Mouse (Mus musculus): ENCODE measurements around the gene Olfr618. TPM values are rescaled to one million over a fixed set of nuclear protein-coding genes. Genes with fewer than 3 reads are reported as not detected.

The Olfr618 gene
- not detected in 2 replicates for polyA plus RNA-seq (2015; fragmentation: Nextera tagmentation; extraction: Ambion mirVana)

GRCm38 (mm10) chr7:103589803-103590202 lies at the start of gene Olfr618:
Gene Olfr618, plus strand, starts transcription at chr7:103590103.

GRCm38 (mm10) chr7:103542617-103543016 lies 47.3 kb upstream of the Olfr618 start, which contains the start of gene Olfr612:
Gene Olfr612, minus strand, starts transcription at chr7:103542717.

GRCm38 (mm10) chr7:103547774-103548173 lies 42.1 kb upstream of the Olfr618 start, which contains the start of gene Olfr613:
Gene Olfr613, plus strand, starts transcription at chr7:103548074.

GRCm38 (mm10) chr7:103555779-103556178 lies 34.1 kb upstream of the Olfr618 start, which contains the start of gene Olfr615:
Gene Olfr615, plus strand, starts transcription at chr7:103556079.

GRCm38 (mm10) chr7:103569043-103569442 lies 20.9 kb upstream of the Olfr618 start, which contains the start of gene Olfr616:
Gene Olfr616, minus strand, starts transcription at chr7:103569143.

GRCm38 (mm10) chr7:103572761-103573160 lies 17.1 kb upstream of the Olfr618 start, which contains the start of gene Olfr617:
Gene Olfr617, plus strand, starts transcription at chr7:103573061.

GRCm38 (mm10) chr7:103600275-103600674 lies 10.4 kb downstream of the Olfr618 start, which contains the start of gene Olfr619:
Gene Olfr619, plus strand, starts transcription at chr7:103600575.

GRCm38 (mm10) chr7:103612434-103612833 lies 22.5 kb downstream of the Olfr618 start, which contains the start of gene Olfr620:
Gene Olfr620, minus strand, starts transcription at chr7:103612534.

GRCm38 (mm10) chr7:103642602-103643001 lies 52.7 kb downstream of the Olfr618 start, which contains the start of gene Olfr622:
Gene Olfr622, minus strand, starts transcription at chr7:103642702.

Small RNA genes lying within 50 kb of the gene (microRNA-seq; reads per million reads assigned to microRNA genes)
- not detected for gene Gm26506 (ENCODE audit: borderline replicate concordance, insufficient number of aligned reads)

Other genes with a start within 250 kb of the Olfr618 start
- not detected in 2 replicates for gene Olfr600, start 240.4 kb upstream of the Olfr618 start, polyA plus RNA-seq (2015; fragmentation: Nextera tagmentation; extraction: Ambion mirVana)
- not detected in 2 replicates for gene Olfr601, start 227.4 kb upstream of the Olfr618 start, polyA plus RNA-seq (2015; fragmentation: Nextera tagmentation; extraction: Ambion mirVana)
- gene Olfr603, start 203.9 kb upstream of the Olfr618 start, polyA plus RNA-seq (2015; fragmentation: Nextera tagmentation; extraction: Ambion mirVana), result not detected in 2 replicates
- gene Usp17lc, start 175.0 kb upstream of the Olfr618 start, polyA plus RNA-seq (2015; fragmentation: Nextera tagmentation; extraction: Ambion mirVana), result not detected in 2 replicates
- gene Olfr605, start 144.7 kb upstream of the Olfr618 start, polyA plus RNA-seq (2015; fragmentation: Nextera tagmentation; extraction: Ambion mirVana), result not detected in 2 replicates
- gene Olfr606, start 141.1 kb upstream of the Olfr618 start, polyA plus RNA-seq (2015; fragmentation: Nextera tagmentation; extraction: Ambion mirVana), result not detected in 2 replicates
- not detected in 2 replicates for gene Olfr607, start 126.0 kb upstream of the Olfr618 start, polyA plus RNA-seq (2015; fragmentation: Nextera tagmentation; extraction: Ambion mirVana)
- gene Olfr608, start 120.2 kb upstream of the Olfr618 start, polyA plus RNA-seq (2015; fragmentation: Nextera tagmentation; extraction: Ambion mirVana), result not detected in 2 replicates
- gene Olfr609, start 92.0 kb upstream of the Olfr618 start, polyA plus RNA-seq (2015; fragmentation: Nextera tagmentation; extraction: Ambion mirVana), result not detected in 2 replicates
- gene Olfr610, start 78.0 kb upstream of the Olfr618 start, polyA plus RNA-seq (2015; fragmentation: Nextera tagmentation; extraction: Ambion mirVana), result not detected in 2 replicates
- not detected in 2 replicates for gene Olfr611, start 69.3 kb upstream of the Olfr618 start, polyA plus RNA-seq (2015; fragmentation: Nextera tagmentation; extraction: Ambion mirVana)
- gene Olfr612, start 47.4 kb upstream of the Olfr618 start, polyA plus RNA-seq (2015; fragmentation: Nextera tagmentation; extraction: Ambion mirVana), result not detected in 2 replicates
- not detected in 2 replicates for gene Olfr613, start 42.0 kb upstream of the Olfr618 start, polyA plus RNA-seq (2015; fragmentation: Nextera tagmentation; extraction: Ambion mirVana)
- gene Olfr615, start 34.0 kb upstream of the Olfr618 start, polyA plus RNA-seq (2015; fragmentation: Nextera tagmentation; extraction: Ambion mirVana), result not detected in 2 replicates
- gene Olfr616, start 21.0 kb upstream of the Olfr618 start, polyA plus RNA-seq (2015; fragmentation: Nextera tagmentation; extraction: Ambion mirVana), result not detected in 2 replicates
- not detected in 2 replicates for gene Olfr617, start 17.0 kb upstream of the Olfr618 start, polyA plus RNA-seq (2015; fragmentation: Nextera tagmentation; extraction: Ambion mirVana)
- not detected in 2 replicates for gene Olfr619, start 10.5 kb downstream of the Olfr618 start, polyA plus RNA-seq (2015; fragmentation: Nextera tagmentation; extraction: Ambion mirVana)
- gene Olfr620, start 22.4 kb downstream of the Olfr618 start, polyA plus RNA-seq (2015; fragmentation: Nextera tagmentation; extraction: Ambion mirVana), result not detected in 2 replicates
- gene Olfr622, start 52.6 kb downstream of the Olfr618 start, polyA plus RNA-seq (2015; fragmentation: Nextera tagmentation; extraction: Ambion mirVana), result not detected in 2 replicates
- not detected in 2 replicates for gene Olfr623, start 73.6 kb downstream of the Olfr618 start, polyA plus RNA-seq (2015; fragmentation: Nextera tagmentation; extraction: Ambion mirVana)
- gene Olfr624, start 81.1 kb downstream of the Olfr618 start, polyA plus RNA-seq (2015; fragmentation: Nextera tagmentation; extraction: Ambion mirVana), result 0.06 TPM in 1 of 2 replicates, not detected in the other
- gene Olfr625-ps1, start 92.6 kb downstream of the Olfr618 start, polyA plus RNA-seq (2015; fragmentation: Nextera tagmentation; extraction: Ambion mirVana), result not detected in 2 replicates
- not detected in 2 replicates for gene Olfr243, start 124.6 kb downstream of the Olfr618 start, polyA plus RNA-seq (2015; fragmentation: Nextera tagmentation; extraction: Ambion mirVana)
- not detected in 2 replicates for gene Olfr628, start 140.3 kb downstream of the Olfr618 start, polyA plus RNA-seq (2015; fragmentation: Nextera tagmentation; extraction: Ambion mirVana)
- not detected in 2 replicates for gene Olfr629, start 154.8 kb downstream of the Olfr618 start, polyA plus RNA-seq (2015; fragmentation: Nextera tagmentation; extraction: Ambion mirVana)
- not detected in 2 replicates for gene Olfr630, start 167.2 kb downstream of the Olfr618 start, polyA plus RNA-seq (2015; fragmentation: Nextera tagmentation; extraction: Ambion mirVana)
- not detected in 2 replicates for gene Olfr69, start 181.5 kb downstream of the Olfr618 start, polyA plus RNA-seq (2015; fragmentation: Nextera tagmentation; extraction: Ambion mirVana)
- gene Olfr68, start 189.6 kb downstream of the Olfr618 start, polyA plus RNA-seq (2015; fragmentation: Nextera tagmentation; extraction: Ambion mirVana), result not detected in 2 replicates
- not detected in 2 replicates for gene Olfr67, start 201.7 kb downstream of the Olfr618 start, polyA plus RNA-seq (2015; fragmentation: Nextera tagmentation; extraction: Ambion mirVana)
- gene Hbb-bt, start 223.9 kb downstream of the Olfr618 start, polyA plus RNA-seq (2015; fragmentation: Nextera tagmentation; extraction: Ambion mirVana), result 3,147 and 3,744 TPM in 2 replicates
- gene Hbb-bs, start 238.0 kb downstream of the Olfr618 start, polyA plus RNA-seq (2015; fragmentation: Nextera tagmentation; extraction: Ambion mirVana), result 10,926 and 17,452 TPM in 2 replicates

All from adrenal gland, postnatal 0 days (tissue).